Mouse (Mus musculus) cerebellum, postnatal 36 days (tissue): Measurements from ENCODE around the gene Nipsnap2.
"Not testable (repeated sequence)": the region's sequence is repeated elsewhere in the genome, so short reads cannot be mapped to it uniquely, and the experiment has no call there.

Source experiments
- DNase-seq, 2 experiments: peaks; one replicate each; pipeline ENCODE4 v3.0.0; 2021 to 2022; ENCODE audit warnings: mixed read lengths in 2 of 2

Gene Nipsnap2

GRCm38 (mm10) chr5:129724834-129725773, at the start of gene Nipsnap2:
Gene Nipsnap2 (plus strand): TSS chr5:129725063.
- peak; percentile 90 to 95 for DNase-seq

- DNase-seq: not testable (repeated sequence)
These were observed 39.7 kb upstream of the Nipsnap2 start for GRCm38 (mm10) chr5:129685141-129685540.

GRCm38 (mm10) chr5:129687621-129688020, 37.2 kb upstream of the Nipsnap2 start:
- DNase-seq: no peak

GRCm38 (mm10) chr5:129690528-129690927, 34.3 kb upstream of the Nipsnap2 start:
- no peak for DNase-seq

- DNase-seq: no peak
These were observed 24.4 kb upstream of the Nipsnap2 start for GRCm38 (mm10) chr5:129700506-129700905.

GRCm38 (mm10) chr5:129701706-129702105, 23.2 kb upstream of the Nipsnap2 start:
- no peak for DNase-seq

GRCm38 (mm10) chr5:129703368-129703767, 21.5 kb upstream of the Nipsnap2 start:
- DNase-seq: no peak

GRCm38 (mm10) chr5:129708412-129708811, 16.5 kb upstream of the Nipsnap2 start, which contains the start of gene Sept14:
Gene Sept14 (minus strand): TSS chr5:129708512.
- no peak for DNase-seq

- peak; percentile 92 for DNase-seq
These were observed 9.5 kb upstream of the Nipsnap2 start, which contains the start of gene Mrps17 for GRCm38 (mm10) chr5:129715326-129715861. Gene Mrps17 (plus strand): TSS chr5:129715497.

GRCm38 (mm10) chr5:129717016-129717415, 7.8 kb upstream of the Nipsnap2 start:
- no peak for DNase-seq

- DNase-seq: no peak
These were observed 4.7 kb upstream of the Nipsnap2 start for GRCm38 (mm10) chr5:129720176-129720575.

- no peak for DNase-seq
These were observed 595 bp upstream of the Nipsnap2 start for GRCm38 (mm10) chr5:129724268-129724667.

- DNase-seq: peak in 1 of 2 experiments; percentile 31
These were observed 1.0 kb downstream of the Nipsnap2 start for GRCm38 (mm10) chr5:129725774-129726392.

- DNase-seq: no peak
These were observed 1.9 kb downstream of the Nipsnap2 start for GRCm38 (mm10) chr5:129726784-129727183.

- DNase-seq: no peak
These were observed 4.4 kb downstream of the Nipsnap2 start for GRCm38 (mm10) chr5:129729286-129729685.

- peak; percentile 73 to 87 for DNase-seq
These were observed 5.5 kb downstream of the Nipsnap2 start for GRCm38 (mm10) chr5:129730344-129730743.

- peak in 1 of 2 experiments; percentile 37 for DNase-seq
These were observed 6.2 kb downstream of the Nipsnap2 start for GRCm38 (mm10) chr5:129731021-129731420.

- DNase-seq: peak; percentile 24 to 45
These were observed 16.1 kb downstream of the Nipsnap2 start for GRCm38 (mm10) chr5:129740976-129741375.

GRCm38 (mm10) chr5:129742903-129743488, 18.1 kb downstream of the Nipsnap2 start:
- DNase-seq: no peak

GRCm38 (mm10) chr5:129744050-129744449, 19.2 kb downstream of the Nipsnap2 start:
- no peak for DNase-seq

- no peak for DNase-seq
These were observed 32.0 kb downstream of the Nipsnap2 start for GRCm38 (mm10) chr5:129756886-129757285.

GRCm38 (mm10) chr5:129759929-129760480, 35.1 kb downstream of the Nipsnap2 start:
- DNase-seq: no peak
